Mouse (Mus musculus): ENCODE measurements at regions not wholly inside any gene's neighbourhood (a gene's known extent, or its start where the extent isn't known, plus 50 kb on each side); places are given as distances from the start of the nearest gene placed in this dataset.

- TF ChIP-seq CTCF (IDR thresholded peaks at IDR 0.05; ENCODE audit: borderline replicate concordance, insufficient read depth, low read depth, low read length) (no peak), POLR2A (IDR thresholded peaks at IDR 0.05; ENCODE audit: borderline replicate concordance, insufficient read depth, low read length) (no peak)
Measured at GRCm38 (mm10) chr2:79131743-79132517, 123.3 kb upstream of the Itga4 start.
